Mouse (Mus musculus) yolk sac, embryonic 10.5 days (tissue): ENCODE measurements around the gene Krtap19-3.

Experiments used
- DNase-seq: peaks from one replicate; pipeline ENCODE4 v3.0.0-alpha.2; 2017; ENCODE audit warnings: low spot score

Gene Krtap19-3

GRCm38 (mm10) chr16:88877938-88878337 lies at the start of gene Krtap19-3:
Gene Krtap19-3 (minus strand): TSS chr16:88878038.
- DNase-seq = no peak

GRCm38 (mm10) chr16:88896357-88896756 lies 18.5 kb upstream of the Krtap19-3 start, which contains the start of gene Krtap19-5:
Gene Krtap19-5 (minus strand): TSS chr16:88896457.
- no peak for DNase-seq

- DNase-seq = no peak
Measured at GRCm38 (mm10) chr16:88886870-88887269, 9.0 kb upstream of the Krtap19-3 start.

- no peak for DNase-seq
Measured at GRCm38 (mm10) chr16:88884989-88885388, 7.2 kb upstream of the Krtap19-3 start, which contains the start of gene Krtap19-4. Gene Krtap19-4 (minus strand): TSS chr16:88885089.

GRCm38 (mm10) chr16:88874169-88874568 lies 3.7 kb downstream of the Krtap19-3 start, which contains the start of gene Krtap19-2:
Gene Krtap19-2 (minus strand): TSS chr16:88874269.
- no peak for DNase-seq

- DNase-seq = no peak
Measured at GRCm38 (mm10) chr16:88869311-88869710, 8.5 kb downstream of the Krtap19-3 start, which contains the start of gene Krtap19-1. Gene Krtap19-1 (minus strand): TSS chr16:88869411.

GRCm38 (mm10) chr16:88864887-88865407 lies 12.9 kb downstream of the Krtap19-3 start:
- no peak for DNase-seq

- DNase-seq = no peak
Measured at GRCm38 (mm10) chr16:88851450-88851849, 26.4 kb downstream of the Krtap19-3 start.

GRCm38 (mm10) chr16:88848558-88848957 lies 29.3 kb downstream of the Krtap19-3 start:
- DNase-seq = no peak

GRCm38 (mm10) chr16:88847363-88847762 lies 30.5 kb downstream of the Krtap19-3 start:
- DNase-seq = no peak
